In the genomic region with DNA sequence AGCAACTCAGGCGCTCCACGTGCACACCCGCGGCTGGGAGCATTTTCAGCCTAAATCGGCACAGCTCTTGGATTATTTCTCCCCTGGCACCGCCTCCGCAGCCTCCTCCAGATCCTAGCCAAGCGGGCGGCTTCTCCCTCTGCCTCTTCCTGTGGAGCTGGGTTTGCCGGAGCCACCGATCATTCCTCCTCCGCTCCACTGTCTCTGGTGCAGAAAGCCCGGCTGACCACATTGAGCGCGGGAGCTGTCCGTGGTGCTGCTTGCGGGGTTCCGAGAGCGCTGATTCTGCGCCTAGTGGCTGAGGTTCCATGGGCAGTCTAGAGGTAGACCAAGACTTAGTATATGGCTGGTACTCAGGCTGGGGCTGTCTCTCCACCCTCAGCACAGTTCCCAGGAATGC, we compare ENCODE assay signal across 8 mouse cellular contexts. TPM values are rescaled to one million over a fixed set of nuclear protein-coding genes. Genes with fewer than 3 reads are reported as not detected.
A peak's percentile ranks its signal among the peaks of the same experiment; 100 is the strongest.
DNase-seq lines count a peak whose midpoint lies in the region; ATAC-seq lines count a peak whose summit lies in the region.

No protein-coding gene starts in this region.

- 0 out of 2 replicates have a peak overlapping the region, but pooled peaks have one; percentile 3 for H3K4me3 ChIP-seq in forebrain, embryonic 12.5 days (replicated peaks)
- peak overlapping the region; percentile 17 for H3K4me3 ChIP-seq in hindbrain, embryonic 13.5 days

- H3K4me2 ChIP-seq in forebrain, embryonic 12.5 days = peak overlapping the region; percentile 13; the same call in 1 of the 2 replicates
- H3K4me2 ChIP-seq in hindbrain, embryonic 13.5 days = peak overlapping the region; percentile 45

- 4% methylated on average over 20 of the region's 20 CpGs for WGBS in forebrain, embryonic 12.5 days
- 3% methylated on average over 20 of the region's 20 CpGs for WGBS in hindbrain, embryonic 13.5 days

- 0 out of 2 replicates have a peak overlapping the region, but pooled peaks have one; percentile 21 for H3K9ac ChIP-seq in forebrain, embryonic 12.5 days
- H3K9ac ChIP-seq in hindbrain, embryonic 13.5 days = peak overlapping the region; percentile 68

- ATAC-seq in forebrain, embryonic 12.5 days (ENCODE audit: low FRiP score) = no peak
- ATAC-seq in hindbrain, embryonic 13.5 days (ENCODE audit: low FRiP score) = no peak
- peak; percentile 68 for ATAC-seq in megakaryocyte, adult 5-6 weeks (ENCODE audit: poor library complexity, severe bottlenecking)

- DNase-seq in Muller cell, postnatal 12 days (ENCODE audit: inconsistent ontology term) = peak; percentile 93
- peak; percentile 92 for DNase-seq in brain, adult 2 months (ENCODE audit: low read depth, low spot score)
- peak; percentile 80 to 85 for DNase-seq in layer of hippocampus, postnatal 36 days
- DNase-seq in right cerebral cortex, postnatal 10 days (ENCODE audit: low spot score in 2 of 2) = peak; percentile 87 to 90
- no peak for DNase-seq in MN1 (ENCODE audit: low spot score)

- H3K9me3 ChIP-seq in forebrain, embryonic 12.5 days = no peaks in the 10 kb centered on the region
- no peaks in the 10 kb centered on the region for H3K9me3 ChIP-seq in hindbrain, embryonic 13.5 days

- H3K4me1 ChIP-seq in forebrain, embryonic 12.5 days = peaks cover 37% of the 10 kb centered on the region
- H3K4me1 ChIP-seq in hindbrain, embryonic 13.5 days (replicated peaks) = peaks cover 45% of the 10 kb centered on the region

- no peak overlapping the region for H3K27ac ChIP-seq in forebrain, embryonic 12.5 days
- peak overlapping the region; percentile 48; the same call in 1 of the 2 replicates for H3K27ac ChIP-seq in hindbrain, embryonic 13.5 days

- H3K36me3 ChIP-seq in forebrain, embryonic 12.5 days (replicated peaks) = peaks cover 22% of the 10 kb centered on the region
- peaks cover 24% of the 10 kb centered on the region for H3K36me3 ChIP-seq in hindbrain, embryonic 13.5 days

- peaks cover 35% of the 10 kb centered on the region for H3K27me3 ChIP-seq in forebrain, embryonic 12.5 days
- peaks cover 19% of the 10 kb centered on the region for H3K27me3 ChIP-seq in hindbrain, embryonic 13.5 days

RNA-seq across cellular contexts. Expression of a gene that starts 4.6 kb away (rescaled TPM):
- 21.0 and 23.7 TPM in 2 replicates for polyA plus RNA-seq in forebrain, embryonic 12.5 days (2016; fragmentation: Nextera tagmentation; extraction: Ambion mirVana)
- polyA plus RNA-seq in hindbrain, embryonic 13.5 days (2015; fragmentation: Nextera tagmentation; extraction: Ambion mirVana) = 29.1 and 32.4 TPM in 2 replicates
- 100 to 1,000 TPM; 643 to 644 TPM for total RNA-seq in layer of hippocampus, postnatal 36 days (2021)
- not detected in 2 replicates for total RNA-seq in megakaryocyte, adult 5-6 weeks (2015)
- not detected in 2 replicates for total RNA-seq in megakaryocyte, adult 5-6 weeks (2017)

RNA-seq across cellular contexts. Expression of a gene that starts 10.0 kb away (rescaled TPM):
- 27.8 and 28.2 TPM in 2 replicates for polyA plus RNA-seq in forebrain, embryonic 12.5 days (2016; fragmentation: Nextera tagmentation; extraction: Ambion mirVana)
- 26.6 and 30.7 TPM in 2 replicates for polyA plus RNA-seq in hindbrain, embryonic 13.5 days (2015; fragmentation: Nextera tagmentation; extraction: Ambion mirVana)
- total RNA-seq in layer of hippocampus, postnatal 36 days (2021) = 10 to 100 TPM; 25.4 to 27.3 TPM
- 4.6 and 6.9 TPM in 2 replicates for total RNA-seq in megakaryocyte, adult 5-6 weeks (2015)
- total RNA-seq in megakaryocyte, adult 5-6 weeks (2017) = 12.3 and 15.1 TPM in 2 replicates

RNA-seq across cellular contexts. Expression of a gene that starts 15.2 kb away (rescaled TPM):
- 65.7 and 69.5 TPM in 2 replicates for polyA plus RNA-seq in forebrain, embryonic 12.5 days (2016; fragmentation: Nextera tagmentation; extraction: Ambion mirVana)
- 62.9 and 64.2 TPM in 2 replicates for polyA plus RNA-seq in hindbrain, embryonic 13.5 days (2015; fragmentation: Nextera tagmentation; extraction: Ambion mirVana)
- 10 to 100 TPM; 58.1 to 61.0 TPM for total RNA-seq in layer of hippocampus, postnatal 36 days (2021)
- total RNA-seq in megakaryocyte, adult 5-6 weeks (2015) = 6.0 and 7.7 TPM in 2 replicates
- total RNA-seq in megakaryocyte, adult 5-6 weeks (2017) = 10.6 and 14.4 TPM in 2 replicates

RNA-seq across cellular contexts. Expression of a gene that starts 16.5 kb away (rescaled TPM):
- 61.2 and 79.6 TPM in 2 replicates for polyA plus RNA-seq in forebrain, embryonic 12.5 days (2016; fragmentation: Nextera tagmentation; extraction: Ambion mirVana)
- 45.4 and 57.6 TPM in 2 replicates for polyA plus RNA-seq in hindbrain, embryonic 13.5 days (2015; fragmentation: Nextera tagmentation; extraction: Ambion mirVana)
- total RNA-seq in layer of hippocampus, postnatal 36 days (2021) = 10 to 100 TPM; 73.2 to 85.6 TPM
- total RNA-seq in megakaryocyte, adult 5-6 weeks (2015) = 2.6 and 3.2 TPM in 2 replicates
- 8.3 and 11.2 TPM in 2 replicates for total RNA-seq in megakaryocyte, adult 5-6 weeks (2017)

RNA-seq across cellular contexts. Expression of a gene that starts 18.0 kb away (rescaled TPM):
- polyA plus RNA-seq in forebrain, embryonic 12.5 days (2016; fragmentation: Nextera tagmentation; extraction: Ambion mirVana) = not detected in 2 replicates
- polyA plus RNA-seq in hindbrain, embryonic 13.5 days (2015; fragmentation: Nextera tagmentation; extraction: Ambion mirVana) = 0.60 TPM in 1 of 2 replicates, not detected in the other
- under 1 TPM in 1 of 2 experiments, not detected in 1; 0.81 TPM for total RNA-seq in layer of hippocampus, postnatal 36 days (2021)
- 0.69 and 7.2 TPM in 2 replicates for total RNA-seq in megakaryocyte, adult 5-6 weeks (2015)
- not detected in 2 replicates for total RNA-seq in megakaryocyte, adult 5-6 weeks (2017)

Comparison
In these comparisons a context has a peak if more than half of its experiments do, and no peak if none do; other contexts are left out.
1. RNA of a gene that starts 4.6 kb away (total RNA-seq): 643 to 644 TPM in layer of hippocampus, postnatal 36 days; not detected in megakaryocyte, adult 5-6 weeks; every median in the first group is over 100 times any median in the second.